Mouse (Mus musculus): Measurements from ENCODE around the gene Dnajb13. TPM values are rescaled to one million over a fixed set of nuclear protein-coding genes. Genes with fewer than 3 reads are reported as not detected.

The Dnajb13 gene
- total RNA-seq (2014; fragmentation: Nextera tagmentation), result not detected in 2 replicates
- total RNA-seq (2017), result 0.05 and 1.8 TPM in 2 replicates

DNA sequence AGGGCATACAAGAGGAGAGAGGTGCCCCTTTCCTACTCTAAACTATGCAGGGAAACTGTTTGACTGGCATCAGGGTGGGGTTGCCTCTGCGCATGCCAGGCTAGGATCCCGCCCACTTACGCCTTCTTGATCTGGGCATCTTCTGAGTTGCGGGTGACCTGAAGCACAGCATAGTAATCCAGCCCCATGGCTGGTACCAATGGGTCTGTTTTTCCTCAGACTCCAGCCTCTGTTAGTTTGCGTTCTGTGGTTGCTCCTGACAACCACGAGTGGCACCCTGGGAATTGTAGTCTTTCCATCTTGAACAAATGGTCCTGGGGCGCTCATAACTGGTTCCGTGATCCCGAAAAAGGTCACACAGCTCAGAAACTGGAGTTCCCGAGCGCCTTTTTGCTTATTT, at the start of gene Dnajb13:
Dnajb13 (minus strand) TSS at position 388 of the 400 bp plus-strand sequence.
- 0 out of 2 replicates have a peak, but pooled peaks have one; percentile 32 for ATAC-seq (replicated peaks; ENCODE audit: low FRiP score, low TSS enrichment, poor library complexity, severe bottlenecking)

DNA sequence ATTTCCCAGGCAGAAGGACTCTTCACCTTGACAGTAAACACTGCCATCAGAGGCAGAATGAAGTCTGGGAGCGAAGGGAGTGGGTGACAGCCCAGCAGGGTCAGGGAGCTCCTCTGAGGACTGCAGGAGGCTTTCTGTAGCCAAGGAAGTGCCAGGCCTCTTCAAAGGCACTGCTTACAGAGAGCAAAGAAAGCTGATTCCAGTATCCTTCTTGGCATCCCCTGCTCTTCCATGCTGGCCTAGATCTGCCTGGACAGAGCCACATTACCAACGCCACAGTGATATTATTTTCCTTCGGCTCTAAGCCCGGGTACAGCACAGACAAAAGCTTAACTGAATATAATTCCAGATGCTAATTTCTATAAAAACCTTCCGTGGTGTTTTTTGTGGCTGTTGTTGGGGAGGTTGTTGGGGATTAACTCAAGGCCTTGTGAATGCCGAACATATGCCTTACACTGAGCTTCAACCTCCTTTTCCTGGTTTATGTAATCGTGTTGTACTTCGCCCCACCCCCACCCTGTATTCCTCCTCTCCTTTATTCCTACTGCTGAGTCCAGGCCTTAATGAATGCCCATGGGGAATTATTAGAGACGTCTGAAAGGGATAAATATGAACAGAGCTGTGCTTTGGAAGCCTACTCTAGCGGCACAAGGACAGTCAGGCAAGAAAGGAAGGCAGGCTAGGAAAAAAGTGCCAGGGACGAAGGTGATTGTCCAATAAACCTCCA, 47.3 kb upstream of the Dnajb13 start:
- no peak for ATAC-seq (replicated peaks; ENCODE audit: low FRiP score, low TSS enrichment, poor library complexity, severe bottlenecking)

DNA sequence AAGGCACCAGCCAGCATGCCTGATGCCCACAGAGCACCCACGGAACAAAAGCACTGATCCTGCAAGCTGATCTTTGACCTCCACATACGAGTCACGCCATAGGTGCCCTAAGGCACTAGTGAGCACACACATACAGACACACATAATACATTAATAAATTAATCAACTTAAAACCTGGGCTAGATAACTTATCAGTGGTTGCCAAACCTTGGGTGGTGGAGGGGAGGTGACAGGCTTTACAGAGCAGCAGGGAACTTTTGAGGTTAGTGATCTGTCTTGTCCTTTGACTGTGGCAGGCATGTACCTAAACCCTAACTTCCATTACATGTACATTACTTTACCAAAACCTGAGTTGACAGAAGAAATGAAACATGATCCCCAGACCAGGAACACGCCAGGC, 44.6 kb upstream of the Dnajb13 start:
- peak; percentile 62 for ATAC-seq (replicated peaks; ENCODE audit: low FRiP score, low TSS enrichment, poor library complexity, severe bottlenecking)

DNA sequence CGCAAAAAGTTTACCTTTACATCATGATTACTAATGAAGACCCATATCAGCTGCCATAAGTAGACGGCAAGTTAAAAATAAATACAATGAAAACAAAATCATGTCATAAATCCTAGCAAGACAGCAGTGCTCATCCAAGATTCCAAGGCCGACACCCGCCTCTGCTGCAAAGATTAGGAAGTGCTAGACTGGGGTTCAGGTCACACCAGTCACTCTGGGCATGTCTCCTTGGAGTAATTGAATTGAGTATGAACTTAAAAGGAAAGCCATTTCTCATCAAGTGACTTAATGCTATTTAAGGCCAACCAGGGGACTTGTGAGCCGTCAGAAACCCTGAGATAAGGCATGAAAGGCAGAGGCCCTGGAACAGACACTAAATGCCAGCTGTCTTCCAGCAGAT, 42.5 kb upstream of the Dnajb13 start:
- no peak for ATAC-seq (replicated peaks; ENCODE audit: low FRiP score, low TSS enrichment, poor library complexity, severe bottlenecking)

DNA sequence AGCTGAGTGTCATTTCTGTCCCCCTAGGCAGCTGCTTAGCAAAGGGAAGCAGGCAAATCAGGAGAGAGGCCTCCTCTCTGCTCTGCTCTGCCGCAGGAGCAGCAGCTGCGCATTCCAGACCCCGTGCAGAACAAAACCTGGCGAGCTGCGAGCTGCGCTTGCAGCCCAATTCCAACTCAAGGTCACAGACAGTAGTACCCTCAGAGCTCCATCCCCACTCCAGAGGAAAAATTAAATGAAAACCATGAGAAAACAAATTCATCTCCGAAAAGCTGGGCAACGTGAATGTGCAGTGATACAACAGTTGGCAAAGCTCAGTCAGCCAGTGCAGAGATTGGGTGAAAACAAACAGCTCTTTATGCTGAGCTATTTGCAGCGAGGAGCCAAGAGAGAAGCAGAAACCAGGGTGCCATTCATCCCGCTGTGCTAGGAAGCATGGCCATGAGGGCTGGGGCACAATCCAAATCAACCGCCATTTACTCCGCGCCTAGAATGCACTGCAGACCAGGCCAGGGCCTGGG, 40.7 kb upstream of the Dnajb13 start:
- no peak for ATAC-seq (replicated peaks; ENCODE audit: low FRiP score, low TSS enrichment, poor library complexity, severe bottlenecking)

DNA sequence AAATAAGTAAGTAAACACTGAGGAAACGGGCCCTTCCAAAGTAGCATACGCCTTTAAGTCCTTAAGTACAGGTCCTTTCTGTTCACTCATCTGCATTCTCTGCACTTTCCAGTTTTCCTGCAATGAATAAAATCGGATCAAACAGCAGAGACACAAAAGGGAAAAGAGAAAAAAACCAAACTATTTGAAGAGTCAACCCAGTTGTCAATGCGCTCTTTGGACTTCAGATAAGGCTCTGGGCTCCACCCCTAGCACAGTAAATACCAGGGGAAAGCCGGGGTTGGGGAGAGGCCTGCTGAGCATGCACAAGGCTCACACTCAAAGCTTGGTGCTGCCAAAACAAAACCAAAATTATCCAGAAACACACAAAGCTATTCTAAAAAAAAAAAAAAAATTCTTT, 40.2 kb upstream of the Dnajb13 start:
- no peak for ATAC-seq (replicated peaks; ENCODE audit: low FRiP score, low TSS enrichment, poor library complexity, severe bottlenecking)

DNA sequence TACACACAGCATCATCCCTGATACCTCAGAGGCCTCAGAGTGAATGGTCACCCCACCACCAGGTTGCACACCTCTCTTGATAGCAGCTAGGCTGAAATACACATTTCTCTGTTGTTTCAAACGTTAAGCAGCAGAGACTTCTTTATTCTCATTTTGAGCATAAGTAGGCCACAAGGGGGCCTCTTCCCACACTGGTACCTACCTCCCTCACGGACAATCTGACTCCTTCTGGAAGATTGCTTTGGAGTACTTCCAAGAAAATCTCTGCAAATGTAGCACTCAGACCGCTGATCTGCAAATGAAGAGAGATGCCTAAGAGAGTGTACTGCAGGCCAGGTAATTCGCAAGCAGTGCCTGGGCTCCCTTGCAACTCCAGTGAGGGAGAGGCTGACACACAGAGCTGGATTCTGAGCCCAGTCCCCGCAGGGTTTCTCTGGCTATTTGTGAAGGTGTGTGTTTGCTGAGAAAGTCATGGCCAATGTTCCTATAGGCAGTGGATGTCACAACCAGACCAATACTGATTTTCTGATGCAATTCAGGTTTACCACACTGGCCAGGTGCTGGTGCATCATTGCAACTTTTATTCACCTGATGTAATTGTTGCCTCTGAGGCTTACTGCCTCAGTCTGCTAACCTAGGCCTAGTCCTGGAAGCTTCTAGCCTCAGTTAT, 35.7 kb upstream of the Dnajb13 start:
- no peak for ATAC-seq (replicated peaks; ENCODE audit: low FRiP score, low TSS enrichment, poor library complexity, severe bottlenecking)

DNA sequence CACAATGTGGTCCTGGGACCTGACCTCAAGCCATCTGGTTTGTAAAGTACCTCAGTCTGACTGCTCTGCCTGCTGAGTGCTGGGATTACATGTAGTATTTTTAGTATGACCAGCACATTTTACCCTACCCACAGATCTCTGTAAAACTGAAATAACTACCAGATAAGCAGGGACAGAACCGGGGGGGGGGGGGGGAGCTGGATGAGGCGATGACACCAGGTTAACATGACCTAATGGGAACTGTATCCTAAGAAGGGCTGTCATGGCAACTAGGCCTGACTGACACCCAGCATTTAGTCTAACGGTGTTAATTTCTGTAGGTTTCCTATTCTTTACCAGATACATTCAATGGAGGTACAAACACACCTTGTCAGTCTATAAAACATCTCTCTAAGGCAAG, 35.0 kb upstream of the Dnajb13 start:
- no peak for ATAC-seq (replicated peaks; ENCODE audit: low FRiP score, low TSS enrichment, poor library complexity, severe bottlenecking)

DNA sequence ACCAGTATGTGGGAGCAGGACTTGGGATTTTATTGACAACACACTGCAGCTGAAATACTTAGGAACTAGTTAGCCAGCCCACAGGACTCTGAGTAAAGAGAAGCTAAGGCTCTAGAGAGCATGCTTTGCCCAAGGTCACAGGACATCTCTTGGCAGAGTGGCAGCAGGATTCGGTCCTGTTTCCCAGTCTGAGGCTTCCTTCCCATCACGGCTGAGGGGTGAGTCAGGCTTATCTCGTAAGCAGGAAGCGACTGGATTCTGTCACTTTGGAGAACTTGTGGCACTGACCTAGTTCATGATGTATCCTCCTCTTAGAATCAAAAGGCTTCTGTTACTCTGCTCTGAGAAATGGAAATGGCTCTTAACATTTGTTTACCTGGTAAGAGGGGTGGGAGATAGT, 32.9 kb upstream of the Dnajb13 start:
- ATAC-seq (replicated peaks; ENCODE audit: low FRiP score, low TSS enrichment, poor library complexity, severe bottlenecking), result no peak

DNA sequence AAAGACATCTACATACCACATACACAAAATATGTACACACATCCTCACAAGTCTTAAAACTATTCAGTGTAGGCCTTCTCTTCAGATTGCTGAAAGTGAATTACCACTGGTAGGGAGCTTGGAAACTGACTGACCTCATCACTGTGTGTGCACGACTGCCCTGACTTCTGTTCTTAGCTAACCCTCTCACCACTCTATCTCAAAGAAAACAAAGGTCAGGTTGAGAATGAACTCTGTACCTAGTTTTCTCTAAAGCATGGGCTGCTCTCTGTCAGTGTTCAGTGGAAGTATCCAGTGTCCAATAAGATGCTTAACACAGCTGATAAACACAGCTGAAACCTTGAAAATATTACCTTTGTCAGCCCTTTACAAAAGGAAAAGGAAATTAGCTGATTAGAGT, 29.7 kb upstream of the Dnajb13 start:
- no peak for ATAC-seq (replicated peaks; ENCODE audit: low FRiP score, low TSS enrichment, poor library complexity, severe bottlenecking)

DNA sequence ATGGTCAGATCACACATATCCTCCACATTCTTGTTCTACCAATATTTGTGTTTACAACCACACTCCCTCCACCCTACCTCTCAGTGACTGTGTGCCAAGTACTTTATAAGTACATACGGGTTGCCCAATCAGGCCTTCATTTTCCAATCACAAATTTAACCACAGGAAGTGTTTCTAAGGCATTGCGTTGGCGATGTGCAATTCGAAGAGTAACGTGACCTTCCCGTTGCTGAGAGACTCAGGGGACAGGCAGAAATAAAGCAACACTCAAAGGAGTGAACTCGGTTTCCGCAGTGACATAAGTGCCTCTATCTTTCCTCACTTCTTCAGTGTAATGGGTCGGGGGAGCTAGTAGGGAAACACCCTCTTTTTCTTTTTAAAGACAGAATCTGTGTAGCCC, 24.8 kb upstream of the Dnajb13 start:
- no peak for ATAC-seq (replicated peaks; ENCODE audit: low FRiP score, low TSS enrichment, poor library complexity, severe bottlenecking)

DNA sequence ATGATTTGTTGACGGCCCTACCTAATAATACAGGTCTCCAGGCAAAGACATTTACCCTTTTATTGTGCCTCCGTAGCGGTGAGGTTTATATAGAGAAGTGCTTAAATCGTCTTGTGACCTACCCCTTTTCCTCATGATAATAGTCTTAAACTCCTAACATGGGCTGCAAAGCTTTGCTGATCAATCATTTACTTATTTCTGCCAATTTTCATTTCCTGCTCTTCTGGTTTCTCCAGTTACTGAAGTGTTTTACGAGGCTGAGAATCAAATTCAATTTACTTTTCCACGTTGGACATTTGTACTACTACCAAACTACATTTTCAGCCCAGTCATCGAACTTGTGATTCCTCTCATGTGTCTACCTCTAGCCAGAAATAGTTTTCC, 22.8 kb upstream of the Dnajb13 start:
- ATAC-seq (replicated peaks; ENCODE audit: low FRiP score, low TSS enrichment, poor library complexity, severe bottlenecking), result no peak

DNA sequence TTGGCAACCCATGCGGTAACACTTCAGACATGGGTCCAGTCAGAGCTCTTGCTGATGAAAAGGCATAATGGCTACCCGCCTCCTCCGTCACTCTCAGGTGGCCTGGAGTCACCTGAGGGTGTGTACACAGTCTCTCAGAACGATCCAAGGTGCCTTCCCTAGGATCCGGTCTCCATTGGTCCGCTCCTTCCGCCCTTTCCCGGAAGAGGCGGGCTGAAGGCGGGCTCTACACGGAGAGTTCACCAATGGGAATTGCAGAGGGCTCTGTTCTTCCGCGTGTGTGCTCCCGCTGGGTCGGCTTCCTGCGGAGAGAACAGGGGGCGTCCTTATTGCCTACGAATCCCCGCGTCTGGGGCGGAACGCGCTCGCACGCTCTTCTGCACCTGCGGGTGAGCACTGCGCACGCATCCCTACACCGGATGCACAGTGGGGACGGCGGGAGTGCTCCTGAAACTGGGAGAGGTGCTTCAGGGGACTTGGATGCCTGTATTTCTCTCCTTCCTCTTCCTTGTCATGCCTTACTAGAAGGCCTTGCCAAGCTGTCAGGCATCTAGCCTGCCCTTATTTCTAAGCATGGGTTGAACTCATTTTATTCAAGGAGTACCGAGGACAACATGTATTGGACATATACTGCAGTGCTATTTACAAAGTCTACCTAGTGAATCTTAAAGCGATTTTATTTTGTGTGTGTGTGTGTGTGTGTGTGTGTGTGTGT, 22.2 kb upstream of the Dnajb13 start, which contains the start of gene Coa4:
Coa4 (plus strand) TSS at position 268 of the 715 bp plus-strand sequence.
- peak; percentile 100 for ATAC-seq (replicated peaks; ENCODE audit: low FRiP score, low TSS enrichment, poor library complexity, severe bottlenecking)

DNA sequence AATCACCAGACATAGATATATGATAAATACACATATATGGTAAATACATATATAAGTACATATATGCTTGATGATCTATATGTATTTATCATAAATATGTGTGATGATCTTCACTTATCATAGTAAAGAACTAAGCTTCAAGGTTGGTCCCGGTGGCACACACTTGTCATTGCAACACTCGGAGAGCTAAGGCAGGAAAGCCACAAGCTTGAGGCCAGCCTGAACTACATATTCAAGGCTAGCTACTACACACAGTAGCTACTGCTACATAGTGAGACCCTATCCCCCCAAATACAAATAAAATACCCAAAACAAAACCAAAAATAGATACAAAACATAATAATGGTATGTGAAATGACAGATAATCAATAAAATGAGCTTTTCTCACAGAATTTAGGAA, 21.1 kb upstream of the Dnajb13 start:
- ATAC-seq (replicated peaks; ENCODE audit: low FRiP score, low TSS enrichment, poor library complexity, severe bottlenecking), result no peak

DNA sequence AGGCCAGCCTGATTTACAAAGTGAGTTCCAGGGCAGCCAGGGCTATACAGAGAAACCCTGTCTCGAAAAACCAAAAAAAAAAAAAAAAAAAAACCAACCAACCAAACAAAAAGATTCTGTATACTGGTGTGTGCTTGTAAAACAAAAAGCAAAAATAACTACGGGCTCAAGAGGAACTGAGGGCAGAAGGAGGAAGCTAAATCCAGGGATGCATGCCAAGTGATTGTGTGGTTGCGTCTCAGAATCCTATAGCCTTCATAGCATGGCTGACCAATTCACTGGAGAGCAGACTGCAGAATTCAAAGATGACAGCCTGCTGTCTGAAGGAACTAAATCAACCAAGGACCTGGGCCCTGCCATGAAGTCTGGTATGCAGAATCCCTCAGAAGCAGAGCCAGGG, 19.5 kb upstream of the Dnajb13 start:
- no peak for ATAC-seq (replicated peaks; ENCODE audit: low FRiP score, low TSS enrichment, poor library complexity, severe bottlenecking)

DNA sequence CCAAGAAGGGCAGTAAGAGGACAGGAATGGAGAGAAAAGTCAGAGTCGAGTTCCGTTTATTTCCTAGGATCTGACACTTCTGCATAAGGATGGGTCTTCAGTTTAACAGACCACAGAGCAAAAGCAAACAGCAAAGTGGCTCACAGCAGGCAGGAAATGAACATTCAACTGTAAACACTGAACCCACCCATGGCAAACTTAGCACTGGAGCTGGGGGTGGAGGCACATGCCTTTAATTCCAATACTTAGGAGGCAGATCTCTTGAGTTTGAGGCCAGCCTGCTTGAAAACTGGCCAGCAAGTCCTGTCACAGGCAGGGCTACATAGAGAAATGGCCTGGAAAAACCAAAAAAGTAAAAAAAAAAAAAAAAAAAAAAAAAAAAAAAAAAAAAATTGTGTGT, 18.7 kb upstream of the Dnajb13 start:
- no peak for ATAC-seq (replicated peaks; ENCODE audit: low FRiP score, low TSS enrichment, poor library complexity, severe bottlenecking)

DNA sequence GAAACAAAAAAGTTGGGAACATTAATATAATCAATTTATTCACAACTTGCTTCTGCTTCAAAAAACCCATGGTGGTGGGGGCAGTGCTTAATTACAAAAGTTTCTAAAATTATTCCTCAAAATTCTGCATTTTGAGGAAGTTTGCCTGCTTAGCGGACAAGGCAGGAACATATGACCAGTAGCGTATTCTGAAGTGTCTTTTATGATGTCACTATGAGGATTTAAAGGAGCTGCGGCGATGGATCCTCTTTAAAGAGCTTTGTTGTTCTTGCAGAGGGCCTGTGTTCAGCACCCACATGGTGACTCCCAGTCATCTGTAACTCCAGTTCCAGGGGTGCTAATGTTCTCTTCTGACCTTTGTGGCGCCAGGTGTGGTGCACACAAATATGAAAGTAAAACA, 16.0 kb upstream of the Dnajb13 start:
- ATAC-seq (replicated peaks; ENCODE audit: low FRiP score, low TSS enrichment, poor library complexity, severe bottlenecking), result no peak

DNA sequence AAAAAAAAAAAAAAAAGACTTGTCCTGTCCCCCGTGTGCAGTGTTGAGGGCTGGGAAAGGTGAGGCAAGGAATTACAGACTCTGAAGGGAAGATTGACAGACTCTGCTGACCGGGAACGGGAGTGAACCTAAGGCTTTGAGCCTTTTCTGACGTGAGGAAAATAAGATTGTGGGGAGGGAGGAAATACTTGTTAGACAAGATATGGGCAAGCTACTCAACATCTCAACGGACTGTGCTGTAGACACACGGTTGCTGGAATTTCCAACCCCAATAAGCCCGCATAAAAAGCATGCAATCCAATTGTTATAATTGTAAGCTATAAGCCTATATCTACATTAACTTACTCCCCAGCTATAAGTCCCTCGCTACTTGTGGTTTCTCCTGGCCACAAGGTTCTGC, 9.9 kb upstream of the Dnajb13 start:
- ATAC-seq (replicated peaks; ENCODE audit: low FRiP score, low TSS enrichment, poor library complexity, severe bottlenecking), result no peak

DNA sequence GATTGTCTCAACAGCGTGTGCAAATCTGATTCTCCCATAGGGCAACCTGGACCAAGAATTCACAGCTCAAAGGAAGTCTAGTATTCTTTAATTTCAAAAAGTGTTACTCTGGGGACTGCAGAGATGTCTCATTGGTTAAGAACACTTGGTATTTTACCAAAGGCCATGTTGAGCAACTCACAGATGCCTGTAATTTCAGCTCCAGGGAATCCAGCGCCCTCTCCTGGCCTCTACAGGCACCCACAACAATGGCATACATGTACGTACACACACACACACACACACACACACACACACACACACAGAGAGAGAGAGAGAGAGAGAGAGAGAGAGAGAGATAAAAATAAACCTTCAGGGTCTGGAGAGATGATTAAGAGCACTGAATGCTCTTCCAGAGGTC, 7.5 kb upstream of the Dnajb13 start:
- no peak for ATAC-seq (replicated peaks; ENCODE audit: low FRiP score, low TSS enrichment, poor library complexity, severe bottlenecking)

DNA sequence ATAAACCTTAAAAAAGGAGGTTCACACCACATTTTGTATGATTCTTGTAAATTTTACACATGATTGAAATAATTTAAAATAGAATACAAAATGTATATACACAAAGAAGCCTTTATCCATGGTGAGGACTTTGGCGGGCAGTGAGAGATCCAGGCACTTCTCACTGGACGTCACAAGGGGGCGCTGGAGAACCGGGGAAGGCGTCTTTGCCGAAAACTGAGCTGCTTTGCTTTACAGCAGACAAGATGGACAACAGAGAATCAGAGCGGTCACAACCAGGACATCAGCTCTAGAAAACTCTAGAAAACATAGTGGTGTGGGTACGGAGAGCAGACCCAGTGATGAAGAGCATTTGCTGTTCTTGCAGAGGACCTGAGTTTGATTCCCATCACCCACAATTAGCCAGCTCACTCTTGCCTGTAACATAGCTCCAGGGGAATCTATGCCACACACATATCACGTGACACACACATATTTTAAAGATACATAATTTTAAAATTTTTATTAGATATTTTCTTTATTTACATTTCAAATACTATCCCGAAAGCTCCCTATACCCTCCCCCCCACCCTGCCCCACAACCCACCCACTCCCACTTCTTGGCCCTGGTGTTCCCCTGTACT, 6.0 kb upstream of the Dnajb13 start:
- peak; percentile 78; the same call in 1 of the 2 replicates for ATAC-seq (replicated peaks; ENCODE audit: low FRiP score, low TSS enrichment, poor library complexity, severe bottlenecking)

Data from megakaryocyte-erythroid progenitor cell, adult 5-6 weeks (primary cell).